Mouse (Mus musculus) midbrain, embryonic 15.5 days (tissue): ENCODE results near the gene Bcdin3d. TPM values are rescaled to one million over a fixed set of nuclear protein-coding genes. Genes with fewer than 3 reads are reported as not detected.
A peak's percentile ranks its signal among the peaks of the same experiment; 100 is the strongest.

Experiments used
- ATAC-seq: fragments of 200-750 bp; cut with Nextera tagmentation; replicated peaks from 2 replicates; pipeline ENCODE4 v1.8.0; 2017; ENCODE audit warnings: moderate TSS enrichment
- H3K27ac ChIP-seq: fragments of 300-500 bp; sonication (generic); 2 replicates; pipeline ENCODE4 v1.5.1; 2015; ENCODE audit warnings: mild to moderate bottlenecking, inconsistent platforms
- H3K27me3 ChIP-seq: fragments of 300-500 bp; sonication (generic); replicated peaks from 2 replicates; pipeline ENCODE4 v1.6.1; 2015; ENCODE audit warnings: inconsistent platforms
- H3K36me3 ChIP-seq: fragments of 300-500 bp; sonication (generic); replicated peaks from 2 replicates; pipeline ENCODE4 v1.6.1; 2015; ENCODE audit warnings: inconsistent platforms
- H3K4me1 ChIP-seq: fragments of 300-500 bp; sonication (generic); 2 replicates; pipeline ENCODE4 v1.6.1; 2015; ENCODE audit warnings: inconsistent platforms
- H3K4me2 ChIP-seq: fragments of 300-500 bp; sonication (generic); 2 replicates; pipeline ENCODE4 v1.6.1; 2015; ENCODE audit warnings: inconsistent platforms, mild to moderate bottlenecking, moderate library complexity
- H3K4me3 ChIP-seq: fragments of 300-500 bp; sonication (generic); 2 replicates; pipeline ENCODE4 v1.5.1; 2015; ENCODE audit warnings: mild to moderate bottlenecking, inconsistent platforms
- H3K9ac ChIP-seq: fragments of 300-500 bp; sonication (generic); 2 replicates; pipeline ENCODE4 v1.6.1; 2015; ENCODE audit warnings: mild to moderate bottlenecking, inconsistent platforms
- H3K9me3 ChIP-seq: fragments of 300-500 bp; sonication (generic); 2 replicates; pipeline ENCODE4 v1.6.1; 2016; ENCODE audit warnings: inconsistent platforms
- WGBS: fragments of 180-500 bp; shearing (Covaris S2); methylation state at CpG from one replicate; pipeline ENCODE4 v1.1.7; 2015; ENCODE audit warnings: mixed read lengths; 5-methylcytosine and 5-hydroxymethylcytosine counted together
- polyA plus RNA-seq: library from polyadenylated mRNA; unstranded; fragments of >200 nt; fragmentation: Nextera tagmentation; extraction: Ambion mirVana; gene quantifications from 2 replicates; pipeline ENCODE4 v1.2.1, GENCODE M21; 2015

Bcdin3d gene
- polyA plus RNA-seq, 1 experiment from 2014 or later, result 23.0 TPM

DNA sequence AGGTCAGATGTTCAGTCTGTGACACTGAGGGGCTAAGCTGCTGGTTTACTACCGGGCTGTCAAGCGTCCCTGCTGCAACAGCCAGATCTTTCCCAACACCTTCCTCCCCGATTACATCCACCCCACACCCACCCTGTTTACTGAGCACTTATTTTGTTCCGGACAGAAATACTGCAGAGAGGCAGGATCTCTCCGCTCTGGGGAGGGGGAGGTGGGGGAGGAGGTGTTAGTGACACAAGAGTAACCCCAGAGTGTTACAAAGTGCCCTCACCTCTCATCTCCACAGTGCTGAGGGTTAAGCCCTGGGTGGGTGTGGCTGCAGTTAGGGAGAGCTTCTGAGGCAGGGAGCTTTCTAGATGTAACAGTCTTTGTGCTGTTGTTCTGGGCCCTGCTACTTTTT lies 25.8 kb upstream of the Bcdin3d start:
- no peaks in the 10 kb centered on the region for H3K36me3 ChIP-seq
- ATAC-seq, result no peak
- H3K27me3 ChIP-seq, result no peaks in the 10 kb centered on the region
- no peak overlapping the region for H3K4me2 ChIP-seq
- 56% methylated on average over 5 of the region's 5 CpGs for WGBS
- no peaks in the 10 kb centered on the region for H3K9me3 ChIP-seq
- H3K27ac ChIP-seq, result no peak overlapping the region
- peaks cover 21% of the 10 kb centered on the region for H3K4me1 ChIP-seq
- H3K4me3 ChIP-seq, result no peak overlapping the region
- no peak overlapping the region for H3K9ac ChIP-seq

DNA sequence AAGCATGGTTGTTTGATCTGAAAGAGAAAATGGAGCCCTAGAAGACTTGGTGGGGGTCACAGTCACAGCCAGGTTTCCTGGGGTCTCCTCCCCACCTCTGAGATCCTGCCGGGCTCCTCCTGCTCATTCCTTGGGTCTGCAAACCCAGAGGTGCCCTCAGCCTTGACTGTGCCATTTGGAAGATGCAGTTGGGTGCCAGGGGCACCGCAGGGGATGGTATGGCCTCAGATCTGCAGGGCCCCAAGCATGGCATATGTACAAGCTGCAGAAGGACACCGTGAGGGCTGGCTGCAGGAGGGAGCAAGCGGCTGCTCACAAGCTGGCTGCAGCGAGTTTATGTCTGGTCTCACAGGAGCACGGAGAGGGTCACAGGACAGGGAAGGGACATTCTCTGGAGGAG lies 25.2 kb upstream of the Bcdin3d start:
- WGBS, result 56% methylated on average over 6 of the region's 6 CpGs
- no peak overlapping the region for H3K4me2 ChIP-seq
- H3K27me3 ChIP-seq, result no peaks in the 10 kb centered on the region
- peaks cover 21% of the 10 kb centered on the region for H3K4me1 ChIP-seq
- no peak overlapping the region for H3K4me3 ChIP-seq
- H3K9ac ChIP-seq, result no peak overlapping the region
- H3K9me3 ChIP-seq, result no peaks in the 10 kb centered on the region
- H3K36me3 ChIP-seq, result no peaks in the 10 kb centered on the region
- H3K27ac ChIP-seq, result no peak overlapping the region
- no peak for ATAC-seq

- H3K9ac ChIP-seq, result no peak overlapping the region
- no peaks in the 10 kb centered on the region for H3K27me3 ChIP-seq
- ATAC-seq, result no peak
- H3K4me2 ChIP-seq, result no peak overlapping the region
- H3K9me3 ChIP-seq, result no peaks in the 10 kb centered on the region
- H3K27ac ChIP-seq, result no peak overlapping the region
- H3K4me3 ChIP-seq, result no peak overlapping the region
- WGBS, result 81% methylated on average over 4 of the region's 4 CpGs
- H3K4me1 ChIP-seq, result peaks cover 21% of the 10 kb centered on the region
- H3K36me3 ChIP-seq, result no peaks in the 10 kb centered on the region
These were observed 24.3 kb upstream of the Bcdin3d start for GRCm38 (mm10) chr15:99498781-99499180.

DNA sequence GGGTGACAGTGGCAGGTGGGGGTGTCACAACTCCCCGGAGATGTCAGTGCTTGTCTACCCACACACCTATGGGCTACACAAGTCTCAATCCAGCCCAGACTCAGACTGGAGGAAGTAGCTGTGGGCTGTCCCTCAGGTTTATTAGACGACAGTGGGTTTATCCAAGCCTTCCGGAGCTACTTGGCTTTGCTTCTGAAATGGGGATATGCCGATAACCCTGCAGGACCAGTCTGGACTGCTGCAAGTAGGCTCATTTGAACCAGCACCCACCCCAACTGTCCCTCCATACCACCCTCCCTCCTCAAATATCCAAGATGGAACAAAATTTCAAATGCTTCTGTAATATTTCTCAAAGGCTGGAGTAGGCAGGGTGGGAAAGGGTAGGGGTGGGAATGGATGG lies 23.8 kb upstream of the Bcdin3d start:
- no peak overlapping the region for H3K4me3 ChIP-seq
- ATAC-seq, result no peak
- H3K27me3 ChIP-seq, result no peaks in the 10 kb centered on the region
- no peak overlapping the region for H3K4me2 ChIP-seq
- H3K9me3 ChIP-seq, result no peaks in the 10 kb centered on the region
- no peak overlapping the region for H3K9ac ChIP-seq
- H3K27ac ChIP-seq, result no peak overlapping the region
- H3K4me1 ChIP-seq, result peaks cover 21% of the 10 kb centered on the region
- 86% methylated on average over 4 of the region's 4 CpGs for WGBS
- H3K36me3 ChIP-seq, result no peaks in the 10 kb centered on the region

DNA sequence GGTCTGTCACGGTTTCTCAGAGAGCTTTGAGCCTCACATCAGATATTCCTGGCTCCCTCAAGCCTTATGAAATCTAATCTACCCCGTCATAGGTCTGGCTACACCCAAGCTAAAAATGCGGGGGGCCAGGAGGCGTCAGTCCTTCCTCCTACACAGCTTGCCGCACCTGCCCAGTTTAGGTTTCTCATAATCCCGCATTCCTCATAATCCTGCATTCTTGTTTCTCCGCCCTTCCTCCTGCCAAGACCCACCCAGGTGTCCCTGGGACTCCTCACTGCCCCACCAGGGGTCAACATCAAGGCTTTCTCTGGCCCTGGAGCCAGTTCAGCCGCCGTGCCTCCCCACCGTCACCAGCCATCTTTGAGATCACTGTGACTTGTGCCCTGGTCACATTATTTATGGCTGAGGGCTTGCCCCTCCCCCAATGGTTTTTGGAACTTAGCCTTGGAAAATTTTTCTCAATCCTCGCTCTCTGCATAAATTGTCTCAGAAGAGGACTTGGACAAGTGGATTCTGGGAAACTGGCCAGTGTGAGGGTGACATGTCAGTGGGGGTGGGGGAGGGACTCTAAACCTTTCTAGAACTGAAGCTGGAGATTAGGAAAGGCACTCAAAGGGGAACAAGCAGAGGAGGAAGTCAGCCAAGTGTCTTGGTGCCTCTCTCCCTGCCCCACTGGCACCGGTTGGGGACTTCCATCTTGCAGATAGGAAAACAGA lies 23.2 kb upstream of the Bcdin3d start:
- Histone ChIP-seq H3K4me2 (no peak overlapping the region), H3K4me3 (no peak overlapping the region), H3K27me3 (no peaks in the 10 kb centered on the region), H3K9ac (no peak overlapping the region), H3K27ac (no peak overlapping the region), H3K4me1 (peaks cover 20% of the 10 kb centered on the region), H3K9me3 (no peaks in the 10 kb centered on the region), H3K36me3 (no peaks in the 10 kb centered on the region)
- peak; percentile 25; the same call in 1 of the 2 replicates for ATAC-seq
- WGBS, result 38% methylated on average over 12 of the region's 12 CpGs

DNA sequence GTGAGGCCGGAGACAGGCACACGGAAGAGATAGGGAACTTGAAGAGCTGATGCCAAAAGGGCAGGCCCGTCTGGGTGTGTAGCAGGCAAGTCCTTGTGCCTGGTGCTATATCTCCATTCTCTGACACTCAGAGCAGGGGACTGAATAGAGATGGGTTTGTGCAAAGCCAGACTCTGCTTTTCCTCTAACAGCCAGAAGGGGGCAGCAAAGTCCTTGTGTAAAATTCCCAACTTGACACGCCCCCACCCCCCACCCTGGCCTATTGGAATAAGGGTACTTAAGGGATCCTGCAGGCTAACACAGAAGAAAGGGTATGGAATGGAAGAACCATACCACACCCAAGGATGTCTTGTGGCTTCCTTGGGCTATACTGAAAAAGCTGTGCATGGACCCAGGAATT lies 22.5 kb upstream of the Bcdin3d start:
- H3K4me2 ChIP-seq, result no peak overlapping the region
- peaks cover 14% of the 10 kb centered on the region for H3K4me1 ChIP-seq
- no peaks in the 10 kb centered on the region for H3K36me3 ChIP-seq
- H3K9me3 ChIP-seq, result no peaks in the 10 kb centered on the region
- 0 out of 2 replicates have a peak overlapping the region, but pooled peaks have one; percentile 4 for H3K9ac ChIP-seq
- WGBS, result 15% methylated on average over 4 of the region's 4 CpGs
- ATAC-seq, result peak; percentile 69
- no peak overlapping the region for H3K4me3 ChIP-seq
- no peaks in the 10 kb centered on the region for H3K27me3 ChIP-seq
- no peak overlapping the region for H3K27ac ChIP-seq

DNA sequence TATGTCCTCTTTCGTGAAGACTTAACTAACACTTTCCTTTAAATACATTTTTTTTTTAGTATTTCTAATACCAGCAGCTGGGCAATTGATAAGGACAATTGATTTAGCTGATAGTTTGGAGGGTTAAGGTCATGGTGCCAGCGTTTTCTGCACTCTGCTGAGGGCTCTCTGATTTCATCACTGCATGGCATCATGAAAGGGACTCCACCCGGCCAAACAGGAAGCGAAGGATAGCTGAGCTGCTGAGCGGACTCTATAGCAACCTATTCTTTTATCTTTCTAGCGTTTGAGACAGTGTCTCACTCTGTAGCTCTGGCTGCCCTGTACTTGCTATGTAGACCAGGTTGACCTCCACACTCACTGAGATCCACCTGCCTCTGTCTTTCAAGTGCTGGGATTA lies 10.2 kb upstream of the Bcdin3d start:
- H3K36me3 ChIP-seq, result no peaks in the 10 kb centered on the region
- no peak overlapping the region for H3K4me2 ChIP-seq
- no peak for ATAC-seq
- no peak overlapping the region for H3K9ac ChIP-seq
- no peaks in the 10 kb centered on the region for H3K27me3 ChIP-seq
- no peak overlapping the region for H3K27ac ChIP-seq
- H3K4me1 ChIP-seq, result no peaks in the 10 kb centered on the region
- WGBS, result 71% methylated on average over 6 of the region's 6 CpGs
- H3K9me3 ChIP-seq, result no peaks in the 10 kb centered on the region
- H3K4me3 ChIP-seq, result no peak overlapping the region

DNA sequence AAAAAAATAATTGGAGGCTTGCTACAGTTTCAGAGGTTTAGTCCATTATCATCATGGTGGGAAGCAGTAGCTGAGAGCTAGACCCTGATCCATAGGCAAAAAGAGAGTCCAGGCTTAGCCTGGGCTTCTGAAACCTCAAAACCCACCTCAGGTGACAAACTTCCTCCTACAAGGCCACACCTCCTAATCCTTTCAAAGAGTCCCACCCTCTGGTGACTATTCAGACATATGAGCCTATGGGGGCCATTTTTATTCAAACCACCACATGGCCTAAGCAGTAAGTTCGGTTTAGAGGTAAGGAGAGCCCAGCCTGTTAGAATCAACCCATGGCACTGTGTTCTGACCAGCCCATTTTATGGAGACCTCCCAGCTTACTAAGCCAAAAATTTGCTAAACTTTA lies 1.3 kb upstream of the Bcdin3d start:
- Histone ChIP-seq H3K36me3 (no peaks in the 10 kb centered on the region), H3K27me3 (no peaks in the 10 kb centered on the region), H3K9ac (no peak overlapping the region), H3K4me2 (no peak overlapping the region), H3K9me3 (no peaks in the 10 kb centered on the region), H3K4me3 (no peak overlapping the region), H3K4me1 (peaks cover 18% of the 10 kb centered on the region), H3K27ac (no peak overlapping the region)
- no peak for ATAC-seq
- WGBS, result 73% methylated on average over 1 of the region's 1 CpGs

GRCm38 (mm10) chr15:99473801-99474575 lies 542 bp downstream of the Bcdin3d start:
- peak overlapping the region; percentile 78 for H3K9ac ChIP-seq
- peak overlapping the region; percentile 86 for H3K27ac ChIP-seq
- 6% methylated on average over 38 of the region's 38 CpGs for WGBS
- no peaks in the 10 kb centered on the region for H3K36me3 ChIP-seq
- no peaks in the 10 kb centered on the region for H3K27me3 ChIP-seq
- peak; percentile 81 for ATAC-seq
- H3K4me3 ChIP-seq, result peak overlapping the region; percentile 85
- H3K9me3 ChIP-seq, result no peaks in the 10 kb centered on the region
- peak overlapping the region; percentile 82 for H3K4me2 ChIP-seq
- H3K4me1 ChIP-seq, result peaks cover 21% of the 10 kb centered on the region

DNA sequence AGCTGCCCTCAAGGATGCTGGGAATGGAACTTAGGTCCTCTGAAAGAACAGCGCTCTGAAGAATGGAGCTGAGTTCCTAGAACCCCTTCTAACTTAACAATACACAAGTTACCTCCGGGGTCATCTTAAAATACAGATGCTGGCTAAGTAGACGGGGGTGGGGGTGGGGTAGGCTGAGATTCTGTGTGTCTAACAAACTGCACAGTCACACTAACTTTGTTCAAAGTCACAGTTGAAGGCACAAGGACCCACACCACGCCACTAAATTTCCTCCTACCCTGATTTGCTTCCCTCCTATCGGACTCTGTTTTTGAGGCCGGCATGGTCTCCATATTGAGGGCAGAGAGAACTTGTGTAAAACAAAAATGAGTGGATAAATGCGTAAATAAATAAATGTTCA lies 1.6 kb downstream of the Bcdin3d start:
- no peak for ATAC-seq
- H3K36me3 ChIP-seq, result no peaks in the 10 kb centered on the region
- no peaks in the 10 kb centered on the region for H3K27me3 ChIP-seq
- no peak overlapping the region for H3K27ac ChIP-seq
- no peak overlapping the region for H3K4me3 ChIP-seq
- H3K4me2 ChIP-seq, result peak overlapping the region; percentile 82; the same call in 1 of the 2 replicates
- WGBS, result 90% methylated on average over 7 of the region's 7 CpGs
- H3K9me3 ChIP-seq, result no peaks in the 10 kb centered on the region
- no peak overlapping the region for H3K9ac ChIP-seq
- H3K4me1 ChIP-seq, result peaks cover 21% of the 10 kb centered on the region

DNA sequence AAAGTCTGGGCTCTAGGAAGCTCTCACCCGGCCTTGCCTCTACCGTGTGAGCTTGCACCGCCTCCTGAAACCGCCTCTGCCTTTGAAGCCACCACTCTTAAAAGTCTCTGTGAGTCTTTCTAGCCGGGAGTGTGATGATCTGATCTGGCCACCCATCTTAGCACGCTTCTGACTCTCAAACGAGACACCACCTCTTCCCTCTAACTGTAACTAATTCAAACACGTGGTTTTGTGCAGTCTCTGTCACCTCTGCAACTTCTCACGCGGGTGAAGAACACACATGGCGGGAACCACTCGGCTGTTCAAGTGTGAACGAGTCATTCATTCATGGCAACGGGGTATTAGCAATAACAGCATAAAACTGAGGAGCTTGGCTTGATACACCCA lies 2.9 kb downstream of the Bcdin3d start:
- Histone ChIP-seq H3K4me3 (no peak overlapping the region), H3K4me1 (peaks cover 21% of the 10 kb centered on the region), H3K4me2 (no peak overlapping the region), H3K27me3 (no peaks in the 10 kb centered on the region), H3K9me3 (no peaks in the 10 kb centered on the region), H3K36me3 (no peaks in the 10 kb centered on the region), H3K9ac (no peak overlapping the region), H3K27ac (no peak overlapping the region)
- no peak for ATAC-seq
- WGBS, result 82% methylated on average over 14 of the region's 14 CpGs

DNA sequence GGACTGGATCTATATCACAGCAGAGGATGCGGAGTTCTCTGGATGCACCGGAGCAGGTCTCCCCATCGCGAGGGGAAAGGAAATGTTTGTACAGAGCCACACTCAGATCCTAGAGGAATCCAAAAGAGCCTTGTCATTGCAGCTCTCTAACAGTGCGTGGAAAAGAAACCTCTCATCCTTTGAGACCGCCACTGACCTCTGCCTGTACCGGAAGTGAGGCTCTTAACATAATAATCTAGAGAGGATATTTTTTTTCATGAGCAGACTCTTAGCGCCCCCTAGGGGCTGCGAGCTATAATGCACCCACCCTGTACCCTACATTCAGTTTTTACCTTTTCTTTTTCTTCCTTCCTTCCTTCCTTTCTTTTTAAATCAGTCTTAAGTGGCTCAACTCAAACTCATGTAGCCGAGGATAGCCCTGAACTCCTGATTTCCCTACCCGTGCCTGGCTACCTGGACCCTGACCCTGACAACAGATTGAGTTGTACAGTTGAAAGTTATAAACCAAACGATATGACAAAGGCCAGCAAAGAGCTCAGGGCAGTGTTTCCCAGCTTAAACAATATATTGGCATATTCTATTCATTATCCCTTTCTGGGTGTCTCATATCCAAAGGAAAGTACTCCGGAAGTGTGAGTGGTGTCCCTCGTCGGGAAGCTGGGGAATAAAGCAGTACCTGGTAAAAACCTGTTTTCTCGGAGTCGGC lies 3.4 kb downstream of the Bcdin3d start:
- no peak for ATAC-seq
- Histone ChIP-seq H3K27me3 (no peaks in the 10 kb centered on the region), H3K27ac (peak overlapping the region; percentile 13; the same call in 1 of the 2 replicates), H3K36me3 (no peaks in the 10 kb centered on the region), H3K9ac (no peak overlapping the region), H3K4me3 (no peak overlapping the region), H3K4me2 (peak overlapping the region; percentile 22; the same call in 1 of the 2 replicates), H3K4me1 (peaks cover 21% of the 10 kb centered on the region), H3K9me3 (no peaks in the 10 kb centered on the region)
- 58% methylated on average over 17 of the region's 17 CpGs for WGBS
